Mouse (Mus musculus) T-helper 2 cell (primary cell): ENCODE data around the gene Fkbp15.

Experiments
- in situ Hi-C: fragments of 300-600 bp; cut with MboI, MseI; formaldehyde crosslinking; loops from one replicate; pipeline ENCODE4 v1.15.1; 2025; ENCODE audit warnings: high pct_unique_total_duplicates

The Fkbp15 gene

GRCm38 (mm10) chr4:62322684-62323083, 37.7 kb downstream of the Fkbp15 start:
- in situ Hi-C loops, result no loop called here

GRCm38 (mm10) chr4:62318294-62318693, 42.1 kb downstream of the Fkbp15 start:
- in situ Hi-C loops, result no loop called here

GRCm38 (mm10) chr4:62316456-62316855, 43.9 kb downstream of the Fkbp15 start:
- in situ Hi-C loops, result no loop called here

- in situ Hi-C loops, result no loop called here
Measured at GRCm38 (mm10) chr4:62314516-62314915, 45.8 kb downstream of the Fkbp15 start.

GRCm38 (mm10) chr4:62313641-62314211, 46.6 kb downstream of the Fkbp15 start:
- in situ Hi-C loops, result no loop called here

GRCm38 (mm10) chr4:62312821-62313220, 47.5 kb downstream of the Fkbp15 start:
- in situ Hi-C loops, result no loop called here

- in situ Hi-C loops, result no loop called here
Measured at GRCm38 (mm10) chr4:62308406-62308805, 51.9 kb downstream of the Fkbp15 start.

GRCm38 (mm10) chr4:62306840-62307239, 53.5 kb downstream of the Fkbp15 start:
- in situ Hi-C loops, result no loop called here

GRCm38 (mm10) chr4:62306301-62306700, 54.0 kb downstream of the Fkbp15 start:
- in situ Hi-C loops, result no loop called here

- in situ Hi-C loops, result no loop called here
Measured at GRCm38 (mm10) chr4:62303288-62303687, 57.1 kb downstream of the Fkbp15 start.

- in situ Hi-C loops, result no loop called here
Measured at GRCm38 (mm10) chr4:62302795-62303194, 57.6 kb downstream of the Fkbp15 start.

GRCm38 (mm10) chr4:62300001-62300400, 60.3 kb downstream of the Fkbp15 start:
- in situ Hi-C loops, result no loop called here

- in situ Hi-C loops, result no loop called here
Measured at GRCm38 (mm10) chr4:62297280-62298130, 62.8 kb downstream of the Fkbp15 start.

- in situ Hi-C loops, result no loop called here
Measured at GRCm38 (mm10) chr4:62294741-62295140, 65.6 kb downstream of the Fkbp15 start.

- in situ Hi-C loops, result no loop called here
Measured at GRCm38 (mm10) chr4:62293219-62293861, 67.0 kb downstream of the Fkbp15 start.

GRCm38 (mm10) chr4:62292461-62293180, 67.7 kb downstream of the Fkbp15 start:
- in situ Hi-C loops, result no loop called here

- in situ Hi-C loops, result no loop called here
Measured at GRCm38 (mm10) chr4:62290816-62291505, 69.4 kb downstream of the Fkbp15 start.

- in situ Hi-C loops, result no loop called here
Measured at GRCm38 (mm10) chr4:62289226-62289625, 71.1 kb downstream of the Fkbp15 start.

- in situ Hi-C loops, result no loop called here
Measured at GRCm38 (mm10) chr4:62286992-62287900, 73.1 kb downstream of the Fkbp15 start.

- in situ Hi-C loops, result no loop called here
Measured at GRCm38 (mm10) chr4:62286257-62286991, 73.9 kb downstream of the Fkbp15 start.
